Mouse (Mus musculus) induced T-regulatory cell, adult 2 months (primary cell): ENCODE data around the gene Fam171a2.
"Not testable (repeated sequence)": the region's sequence is repeated elsewhere in the genome, so short reads cannot be mapped to it uniquely, and the experiment has no call there.

Experiments used
- DNase-seq: peaks from one replicate; pipeline ENCODE4 v3.0.0-alpha.2; 2012; ENCODE audit warnings: low read depth

Fam171a2 gene

DNA sequence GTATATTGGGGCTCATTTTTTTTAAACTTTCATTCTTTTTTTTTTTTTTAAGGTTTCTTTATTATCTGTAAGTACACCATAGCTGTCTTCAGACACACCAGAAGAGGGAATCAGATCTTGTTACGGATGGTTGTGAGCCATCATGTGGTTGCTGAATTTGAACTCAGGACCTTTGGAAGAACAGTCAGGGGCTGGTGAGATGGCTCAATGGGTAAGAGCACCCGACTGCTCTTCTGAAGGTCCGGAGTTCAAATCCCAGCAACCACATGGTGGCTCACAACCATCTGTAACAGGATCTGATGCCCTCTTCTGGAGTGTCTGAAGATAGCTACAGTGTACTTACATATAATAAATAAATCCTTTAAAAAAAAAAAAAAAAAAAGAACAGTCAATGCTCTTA is 37.1 kb downstream of the Fam171a2 start:
- not testable (repeated sequence) for DNase-seq

DNA sequence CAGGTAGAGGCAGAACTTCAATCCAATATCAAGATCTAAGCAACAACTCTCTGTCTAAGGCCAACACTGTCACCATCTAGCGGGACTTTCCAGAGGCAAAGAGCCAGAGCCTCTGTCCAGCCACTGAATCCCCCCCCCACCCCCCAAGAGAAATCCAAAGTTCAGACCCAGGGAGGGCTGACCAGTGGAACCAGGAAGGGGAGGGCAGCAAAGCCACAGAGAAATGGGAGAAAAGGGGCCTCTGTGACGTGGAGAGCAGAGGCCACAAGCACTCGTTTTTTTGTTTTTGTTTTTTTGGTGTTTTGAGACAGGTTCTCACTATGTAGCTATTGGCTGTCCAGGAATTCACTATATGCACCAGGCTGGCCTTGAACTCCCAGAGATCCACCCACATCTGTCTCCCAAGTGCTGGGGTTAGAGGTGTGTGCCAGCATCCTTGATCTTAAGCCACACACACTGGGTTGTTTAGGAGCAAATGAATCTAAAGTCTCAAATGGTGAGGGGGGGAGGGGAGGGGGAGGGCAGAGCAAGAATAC is 37.6 kb downstream of the Fam171a2 start:
- no peak for DNase-seq

DNA sequence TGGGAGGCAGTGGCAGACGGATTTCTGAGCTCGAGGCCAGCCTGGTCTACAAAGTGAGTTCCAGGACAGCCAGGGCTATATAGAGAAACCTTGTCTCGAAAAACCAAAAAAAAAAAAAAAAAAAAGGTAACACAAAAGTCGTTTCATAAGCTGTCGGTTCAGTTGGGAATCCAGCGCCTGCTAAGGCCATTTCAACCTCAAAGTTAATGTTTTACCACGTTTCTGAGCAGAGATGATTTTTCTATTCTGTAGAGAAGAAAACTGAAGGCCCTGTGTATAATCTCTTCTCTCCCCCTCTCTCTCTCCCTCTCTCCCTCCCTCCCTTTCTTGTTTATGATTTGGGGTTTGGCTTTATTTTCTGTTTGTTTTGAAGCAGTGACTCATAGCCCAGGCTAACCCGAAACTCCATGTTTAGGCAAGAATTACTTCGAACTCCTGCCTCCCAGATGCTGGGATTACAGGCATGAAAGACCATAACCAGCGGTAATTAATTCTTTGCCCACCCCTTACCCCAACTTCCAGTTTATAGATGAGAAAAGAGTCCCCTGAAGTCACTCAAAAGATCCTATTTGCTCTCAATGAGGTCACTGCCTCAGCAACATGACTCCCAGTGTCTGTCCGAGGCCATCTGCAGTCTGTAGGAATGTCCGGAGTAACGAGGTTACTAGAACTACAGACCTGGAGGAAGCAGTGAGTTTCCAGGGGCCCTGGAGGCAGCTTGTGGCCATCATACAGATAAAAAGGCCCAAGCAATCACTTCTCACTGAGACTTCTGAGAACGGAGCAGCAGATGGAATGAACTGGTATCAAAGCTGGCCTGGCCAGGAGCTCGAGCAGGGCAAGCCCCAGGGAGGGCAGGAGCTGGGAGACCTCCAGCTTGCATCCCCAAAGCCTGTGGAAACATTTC is 38.3 kb downstream of the Fam171a2 start:
- no peak for DNase-seq

DNA sequence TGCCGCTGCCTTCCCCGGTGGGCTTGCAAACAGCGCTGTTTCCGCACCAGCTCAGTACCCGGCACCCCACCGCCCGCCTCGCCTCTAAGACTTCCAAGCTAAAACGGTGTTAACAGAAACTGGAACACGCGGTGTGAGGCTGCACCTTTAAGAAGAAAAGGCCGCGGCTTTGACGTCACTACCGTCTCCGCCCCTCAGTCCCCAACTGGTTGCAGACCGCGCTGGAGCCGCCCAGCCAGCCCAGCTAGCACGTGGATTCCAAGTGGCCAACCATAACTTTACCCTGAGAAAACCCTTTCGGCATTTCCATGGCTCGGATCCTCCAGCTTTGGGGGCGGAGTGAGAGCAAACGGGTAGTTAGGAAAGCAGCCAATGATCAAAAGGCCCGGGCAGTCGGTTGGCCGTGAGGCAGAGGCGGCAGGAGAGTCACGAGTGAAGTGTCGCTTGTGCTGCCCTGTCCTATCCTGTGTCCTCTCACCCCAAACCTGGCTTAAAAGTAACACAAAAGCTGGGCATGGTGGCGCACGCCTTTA is 39.1 kb downstream of the Fam171a2 start:
- peak; percentile 98 for DNase-seq

DNA sequence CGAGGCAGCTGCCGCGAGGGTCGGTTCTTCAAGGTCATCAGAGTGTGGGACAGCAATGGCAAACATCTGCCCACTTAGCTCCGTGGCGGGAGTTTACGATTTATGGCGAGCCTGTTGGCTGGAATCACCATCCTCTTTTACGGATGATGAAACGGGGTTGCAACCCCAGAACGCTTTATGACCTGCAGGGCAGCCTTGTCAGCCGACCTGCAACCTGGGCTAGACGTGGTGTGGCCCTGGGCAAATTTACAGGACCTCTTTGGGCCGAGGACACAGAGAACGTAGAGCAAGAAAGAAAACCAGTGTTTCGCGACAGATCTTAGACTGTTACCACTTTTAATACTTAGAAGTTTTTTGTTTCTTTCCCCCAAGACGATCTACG is 39.7 kb downstream of the Fam171a2 start, which contains the start of gene Slc25a39:
Gene Slc25a39, minus strand, starts transcription at position 113 of the 382 bp plus-strand sequence.
- no peak for DNase-seq

DNA sequence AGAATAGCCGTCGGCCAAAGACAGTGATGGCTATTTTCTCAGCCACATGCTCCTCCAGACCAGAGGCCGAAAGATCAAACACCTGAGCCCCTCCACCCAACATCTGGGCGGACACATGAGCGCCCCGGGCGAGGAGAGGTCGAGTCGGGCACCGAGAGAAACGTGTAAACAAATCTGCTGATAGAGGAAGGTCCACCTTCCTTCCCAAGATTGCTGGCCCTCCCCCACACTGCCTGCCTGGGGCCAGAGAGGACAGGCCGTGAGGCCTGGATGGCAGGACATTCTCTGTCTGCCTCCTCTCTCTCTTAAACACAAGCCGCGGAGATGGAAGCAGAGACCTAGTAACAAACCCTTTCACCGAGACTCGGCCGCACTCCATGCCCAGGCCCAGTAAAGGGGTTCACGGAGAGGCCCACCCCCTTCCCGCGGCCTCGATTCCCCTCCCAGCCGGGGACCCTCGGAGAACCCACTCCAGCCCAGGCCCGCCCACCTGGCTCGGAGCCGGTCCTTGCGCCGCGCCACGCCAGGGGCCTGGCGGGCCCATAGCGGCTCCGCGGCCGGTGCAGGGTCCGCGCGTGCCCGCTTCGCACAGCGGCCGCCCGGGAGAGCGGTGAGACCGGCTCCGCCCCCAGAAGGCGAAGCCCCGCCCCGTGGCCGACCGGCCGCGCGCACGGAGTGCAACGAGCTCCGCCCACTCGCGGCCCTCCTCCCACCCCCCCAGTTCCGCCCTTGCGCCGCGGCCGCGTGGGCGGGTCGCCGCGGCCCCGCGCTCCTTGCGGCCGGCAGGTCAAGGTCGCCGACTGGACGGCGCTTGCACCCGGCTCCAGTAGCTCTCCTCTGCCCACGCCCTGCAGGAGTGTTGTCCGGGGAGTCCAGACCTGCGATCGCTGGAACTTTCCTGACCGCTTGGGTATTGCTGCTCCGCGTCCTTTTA is 40.3 kb downstream of the Fam171a2 start:
- DNase-seq = peak; percentile 93

DNA sequence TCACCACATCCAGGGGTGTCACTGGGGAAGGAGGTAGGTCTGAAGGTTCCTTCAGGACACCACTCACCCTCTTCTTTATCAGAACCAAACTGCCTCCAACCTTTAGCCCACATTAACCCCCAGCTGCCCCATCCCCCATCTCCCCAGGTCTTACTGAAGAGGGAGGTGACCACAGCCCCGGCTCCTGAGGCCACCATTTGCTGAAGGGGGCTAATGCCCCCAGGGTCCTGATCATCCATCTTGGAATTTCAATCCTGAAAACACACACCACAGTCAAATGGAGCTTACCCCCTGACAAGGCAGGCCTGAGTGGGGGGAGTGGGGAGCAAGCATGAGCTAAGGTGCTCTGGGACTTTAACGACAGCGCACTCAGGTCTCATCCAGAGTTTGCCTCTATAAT is 41.1 kb downstream of the Fam171a2 start:
- no peak for DNase-seq

DNA sequence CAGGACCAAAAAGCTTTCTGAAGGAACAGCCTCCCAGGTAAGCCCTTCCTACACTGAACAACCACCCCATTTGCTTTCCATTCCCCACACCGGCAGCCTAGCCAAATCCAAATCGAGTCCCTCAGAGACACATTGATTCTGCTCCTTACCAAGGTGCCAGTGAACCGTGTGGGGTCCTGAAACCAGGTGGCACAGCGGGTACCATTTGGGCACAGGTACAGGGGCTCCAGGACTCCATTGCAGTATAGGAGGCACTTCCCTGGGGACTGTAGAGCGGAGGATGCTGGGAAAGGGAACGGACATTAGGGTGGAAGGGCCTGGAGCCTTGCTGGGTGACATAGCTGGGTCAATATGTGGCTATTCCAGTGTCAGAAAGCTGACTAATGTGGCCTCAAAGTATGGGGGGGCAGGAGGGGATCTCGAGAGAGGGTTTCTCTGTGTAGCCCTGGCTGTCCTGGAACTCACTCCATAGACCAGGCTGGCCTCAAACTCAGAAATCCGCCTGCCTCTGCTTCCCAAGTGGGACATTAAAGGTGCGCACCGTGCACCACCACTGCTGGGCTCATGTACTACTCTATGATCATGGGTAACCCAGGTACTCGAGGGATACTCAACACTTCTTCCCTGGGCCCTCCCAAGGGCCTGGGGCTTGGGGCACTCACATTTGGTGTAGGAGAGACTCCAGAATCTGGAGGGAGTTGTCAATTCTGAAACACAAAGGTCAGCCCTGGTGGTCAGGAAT is 41.8 kb downstream of the Fam171a2 start:
- DNase-seq = no peak

DNA sequence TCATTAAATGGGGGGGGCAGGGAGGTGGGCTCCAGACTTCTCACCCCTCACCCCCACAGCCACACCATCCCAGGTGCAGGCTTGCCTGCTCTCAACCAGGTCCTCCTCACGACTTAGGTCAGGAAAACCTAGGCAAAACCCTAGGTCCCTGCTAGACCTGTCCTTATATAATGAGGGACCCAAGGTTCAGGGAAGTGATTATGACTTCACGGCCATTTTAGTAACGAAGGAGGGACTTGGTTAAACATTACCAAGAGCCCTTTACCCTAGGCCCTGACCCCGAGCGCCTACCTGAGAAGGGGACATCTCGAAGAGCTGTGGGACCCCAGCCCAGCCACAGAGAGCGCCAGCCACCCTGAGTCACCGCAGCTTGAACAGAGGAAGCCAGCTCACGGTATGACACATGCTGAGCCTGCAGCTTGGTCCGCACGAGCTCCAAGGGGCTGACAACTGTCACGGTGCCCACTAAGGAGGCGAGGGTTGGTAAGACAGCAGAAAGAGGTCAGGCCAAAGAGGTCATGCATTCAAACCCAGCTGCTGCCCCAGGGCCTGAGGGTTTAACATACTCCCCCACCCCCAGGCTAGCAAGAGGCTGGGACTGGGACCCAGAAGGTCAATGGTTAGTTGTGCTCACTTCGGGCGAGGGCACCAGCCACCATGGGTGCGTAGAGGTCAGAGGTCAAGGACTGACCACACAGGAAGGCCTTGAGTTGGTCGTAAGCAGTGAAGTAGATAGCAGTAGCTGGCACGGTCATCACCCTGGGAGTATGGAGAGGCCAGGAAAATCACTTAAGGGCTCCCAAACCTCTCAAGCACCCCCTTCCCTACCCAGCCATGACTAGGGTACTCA is 43.1 kb downstream of the Fam171a2 start:
- no peak for DNase-seq

DNA sequence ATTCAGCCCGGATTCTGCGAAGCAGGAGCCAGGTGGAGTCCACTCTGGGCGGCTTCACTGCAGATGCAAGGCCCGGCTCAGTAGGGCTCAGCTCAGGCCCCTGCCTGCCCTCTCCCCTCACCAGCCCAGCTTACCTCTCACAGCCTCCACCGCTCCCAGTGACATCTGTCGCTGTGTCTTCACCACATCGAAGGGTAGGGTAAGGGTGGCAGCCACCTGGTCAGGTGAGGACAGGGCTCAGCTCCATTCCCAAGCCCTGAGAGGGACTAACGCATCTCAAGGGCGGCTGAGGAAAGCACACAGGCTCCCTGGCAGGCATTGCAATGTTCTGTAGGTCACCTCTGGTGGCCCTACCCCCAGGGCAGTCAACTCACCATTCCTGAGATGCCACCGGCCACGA is 43.8 kb downstream of the Fam171a2 start:
- DNase-seq = no peak

DNA sequence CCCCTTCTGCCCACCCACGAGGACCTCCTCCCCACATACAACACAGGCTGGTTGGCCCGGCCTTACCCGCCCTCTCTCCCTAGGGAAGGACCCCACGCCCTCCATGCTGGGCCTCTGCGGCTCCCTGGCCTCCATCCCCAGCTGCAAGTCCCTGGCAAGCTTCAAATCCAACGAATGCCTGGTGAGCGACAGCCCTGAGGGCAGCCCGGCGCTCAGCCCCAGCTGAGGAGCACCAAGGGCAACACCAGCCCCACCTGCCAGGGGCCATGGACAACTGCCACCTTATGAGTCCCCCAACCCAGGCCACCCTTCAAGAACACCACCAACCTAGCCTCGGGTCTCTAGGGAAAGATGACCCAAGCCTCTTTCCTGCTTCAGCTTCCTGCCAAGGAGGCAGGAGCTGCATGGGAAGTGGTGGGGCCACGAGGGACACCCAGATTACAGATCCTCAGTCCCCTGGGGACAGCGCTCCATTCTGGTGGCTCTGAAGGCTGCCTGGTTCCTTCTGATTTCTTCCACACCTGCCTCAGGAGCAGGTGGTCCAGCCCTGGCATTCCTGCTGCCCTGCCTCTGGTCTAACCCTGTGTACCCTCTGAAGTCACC is 45.5 kb downstream of the Fam171a2 start:
- no peak for DNase-seq

DNA sequence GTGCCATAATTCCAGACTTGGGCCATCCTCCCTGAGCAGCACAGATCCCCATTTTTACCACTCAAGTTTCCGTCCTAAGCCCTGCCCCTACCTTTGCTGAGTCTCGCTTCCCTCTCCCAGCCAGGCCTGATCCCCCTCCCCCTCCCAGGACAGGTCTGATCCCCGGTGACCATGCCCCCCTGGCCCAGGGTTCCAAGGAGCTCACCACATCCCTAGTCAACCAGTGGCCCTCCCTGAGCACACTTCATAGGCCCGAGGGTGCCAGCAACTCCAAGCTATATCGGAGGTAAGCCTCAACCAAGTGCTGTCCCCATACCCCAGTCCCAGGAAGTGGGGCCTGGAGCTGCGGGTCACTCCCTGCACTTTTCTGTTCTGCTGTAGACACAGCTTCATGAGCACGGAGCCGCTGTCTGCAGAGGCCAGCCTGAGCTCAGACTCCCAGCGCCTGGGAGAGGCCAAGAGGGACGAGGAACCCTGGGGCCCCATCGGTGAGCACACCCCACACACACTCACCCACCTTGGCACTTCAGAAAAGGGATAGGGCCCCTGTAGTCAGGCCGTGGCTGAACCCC is 46.9 kb downstream of the Fam171a2 start:
- no peak for DNase-seq

DNA sequence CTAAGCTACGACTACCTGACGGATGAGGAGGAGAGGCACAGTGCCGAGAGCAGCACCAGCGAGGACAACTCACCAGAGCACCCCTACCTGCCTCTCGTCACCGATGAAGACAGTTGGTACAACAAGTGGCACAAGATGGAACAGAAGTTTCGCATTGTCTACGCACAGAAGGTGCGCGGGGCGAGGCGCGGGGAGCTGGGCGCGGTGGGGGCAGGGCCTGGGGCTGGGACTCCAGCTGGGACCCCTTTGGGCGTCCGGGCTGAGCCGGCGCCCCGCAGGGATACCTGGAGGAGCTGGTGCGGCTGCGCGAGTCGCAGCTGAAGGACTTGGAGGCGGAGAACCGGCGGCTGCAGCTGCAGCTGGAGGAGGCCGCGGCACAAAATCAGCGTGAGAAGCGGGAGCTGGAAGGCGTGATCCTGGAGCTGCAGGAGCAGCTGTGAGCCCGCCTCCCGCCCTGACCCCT is 47.8 kb downstream of the Fam171a2 start:
- no peak for DNase-seq

DNA sequence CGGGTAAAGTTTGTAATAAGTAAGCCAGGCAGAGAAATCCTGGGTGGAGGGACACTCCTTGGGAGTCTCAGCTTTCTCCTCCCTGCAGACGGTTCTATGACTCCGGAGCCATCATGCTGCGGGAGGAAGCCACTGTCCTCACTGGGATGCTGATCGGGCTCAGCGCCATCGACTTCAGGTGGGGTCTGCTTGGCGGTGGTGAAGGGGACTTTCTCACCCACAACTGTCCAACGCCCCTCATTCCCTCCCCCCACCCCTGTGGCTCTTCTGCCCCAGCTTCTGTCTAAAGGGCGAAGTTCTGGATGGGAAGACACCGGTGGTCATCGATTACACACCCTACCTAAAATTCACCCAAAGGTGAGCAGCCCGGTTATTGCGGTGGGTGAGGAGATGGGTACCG is 48.4 kb downstream of the Fam171a2 start:
- DNase-seq = no peak

DNA sequence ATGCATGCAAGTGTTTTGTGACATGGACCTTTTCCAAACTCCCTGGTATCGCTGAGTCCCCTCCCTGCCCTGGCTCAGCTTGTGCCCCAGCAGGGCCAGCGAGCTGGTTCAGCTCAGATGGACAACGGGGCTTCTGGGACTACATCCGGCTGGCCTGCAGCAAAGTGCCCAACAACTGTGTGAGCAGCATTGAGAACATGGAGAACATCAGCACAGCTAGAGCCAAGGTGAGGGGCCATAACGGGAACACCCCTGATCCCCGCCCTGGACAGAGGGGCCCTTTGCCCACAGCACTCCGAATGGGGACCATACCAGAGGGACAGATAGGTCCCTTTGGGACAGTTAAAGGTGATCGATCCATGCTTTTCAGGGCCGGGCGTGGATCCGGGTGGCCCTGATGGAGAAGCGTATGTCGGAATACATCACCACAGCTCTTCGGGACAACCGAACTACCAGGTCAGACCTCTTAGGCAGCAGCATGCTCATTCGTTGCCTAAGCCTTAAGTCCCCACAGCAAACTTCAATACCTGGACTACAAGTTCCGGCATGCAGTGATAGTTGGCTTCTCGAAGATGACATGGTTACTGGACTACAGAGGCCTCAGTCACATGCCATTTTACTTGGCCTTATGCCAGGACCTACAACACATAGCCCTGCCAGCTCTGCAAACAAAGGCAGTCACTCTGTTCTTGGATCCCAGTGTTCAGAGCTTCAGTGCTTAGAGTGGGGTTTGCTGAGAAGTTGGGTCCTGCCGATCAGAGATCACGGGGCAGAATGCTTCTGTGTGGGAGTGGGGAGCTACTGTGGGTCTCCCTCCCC is 49.3 kb downstream of the Fam171a2 start:
- no peak for DNase-seq

DNA sequence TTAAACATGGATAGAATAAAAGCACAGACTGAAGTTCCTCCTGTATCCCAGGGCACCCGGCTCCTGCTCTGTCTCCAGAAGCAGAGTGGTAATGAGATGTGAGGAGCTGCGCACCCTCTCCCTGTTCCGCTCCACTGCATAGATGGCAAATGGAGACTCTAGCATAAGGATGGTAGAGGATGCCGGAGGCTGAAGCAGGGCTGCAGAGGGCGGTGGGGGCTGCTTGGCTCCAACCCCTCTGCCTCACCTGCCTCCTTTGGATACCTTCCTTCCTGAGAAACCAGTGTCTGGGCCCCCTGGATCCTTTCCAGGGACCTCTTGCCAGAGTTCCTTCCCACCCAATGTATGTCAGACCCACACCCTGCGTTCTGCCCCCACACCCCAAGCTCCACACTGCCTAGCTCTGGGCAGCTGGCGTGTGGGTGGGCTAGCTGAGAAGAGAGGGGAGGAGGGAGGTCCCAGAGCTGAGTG is 50.8 kb downstream of the Fam171a2 start:
- no peak for DNase-seq

DNA sequence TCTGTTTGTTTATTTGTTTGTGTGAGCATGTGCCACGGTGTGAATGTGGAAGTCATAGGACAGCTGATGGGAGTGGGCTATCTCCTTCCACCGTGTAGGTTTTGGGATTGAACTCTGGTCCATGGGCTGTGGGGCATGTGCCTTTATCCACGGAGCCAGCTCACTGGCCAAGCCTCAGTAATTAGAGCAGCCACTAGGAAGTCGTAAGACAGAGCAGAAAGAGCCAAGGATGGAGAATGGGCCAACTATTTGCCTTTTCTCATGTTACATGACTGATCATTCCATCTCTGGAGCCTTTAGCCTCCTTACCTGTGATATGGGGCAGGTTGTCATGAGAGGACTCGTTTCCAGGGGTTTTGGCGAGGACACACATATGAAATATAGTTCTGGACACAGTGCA is 51.2 kb downstream of the Fam171a2 start:
- DNase-seq = no peak

DNA sequence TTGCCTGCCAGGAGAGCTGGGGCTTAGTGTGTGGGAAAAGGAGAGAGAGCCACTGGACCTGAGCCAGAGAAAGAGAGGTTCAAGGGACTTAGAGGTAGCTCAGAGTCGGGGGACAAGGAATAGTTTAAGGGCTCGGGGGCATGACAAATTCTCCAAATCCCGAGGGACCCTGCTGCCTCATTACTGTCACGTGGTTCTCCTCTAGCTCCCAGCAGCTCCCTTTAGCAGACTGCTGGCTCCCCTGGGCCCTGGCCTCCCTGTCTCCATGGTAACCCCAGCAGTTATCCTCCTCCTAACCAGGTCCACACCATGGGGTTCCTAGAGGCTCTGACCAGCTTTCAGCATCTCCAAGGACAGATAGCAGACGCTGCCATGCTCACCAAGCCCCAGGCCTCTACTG is 52.2 kb downstream of the Fam171a2 start:
- no peak for DNase-seq
